In genomic region chr10:110752849-110753248, GRCm38 (mm10) we compare ENCODE assay signal across 14 mouse cellular contexts. TPM values are rescaled to one million over a fixed set of nuclear protein-coding genes. Genes with fewer than 3 reads are reported as not detected.
A peak's percentile ranks its signal among the peaks of the same experiment; 100 is the strongest.
DNase-seq lines count a peak whose midpoint lies in the region; ATAC-seq lines count a peak whose summit lies in the region.
"Had no signal": no experiment of that assay in that cellular context is flagged by ENCODE, and none has a peak within 500 bp of the region (broad histone marks: within the 10 kb centered on the region; RNA-seq: fewer than 3 reads in every experiment).

No protein-coding gene starts in this region.

- H3K27me3 ChIP-seq in intestine, embryonic 16.5 days (replicated peaks; ENCODE audit: control insufficient read depth, insufficient read depth, low read length), result no peaks in the 10 kb centered on the region
- H3K27me3 ChIP-seq in intestine, embryonic 15.5 days (replicated peaks), result no peaks in the 10 kb centered on the region
- H3K27me3 ChIP-seq in liver, embryonic 11.5 days (replicated peaks; ENCODE audit: control insufficient read depth, insufficient read depth, low read length), result no peaks in the 10 kb centered on the region
- H3K27me3 ChIP-seq in liver, embryonic 12.5 days (replicated peaks), result no peaks in the 10 kb centered on the region
- no peaks in the 10 kb centered on the region for H3K27me3 ChIP-seq in heart, embryonic 16.5 days (ENCODE audit: control insufficient read depth, insufficient read depth, low read length)
- H3K27me3 ChIP-seq: Patski had no signal

- H3K36me3 ChIP-seq in intestine, embryonic 16.5 days (ENCODE audit: control insufficient read depth, insufficient read depth, low read length), result peaks cover 27% of the 10 kb centered on the region
- H3K36me3 ChIP-seq in intestine, embryonic 15.5 days, result peaks cover 31% of the 10 kb centered on the region
- peaks cover 49% of the 10 kb centered on the region for H3K36me3 ChIP-seq in liver, embryonic 11.5 days (ENCODE audit: control insufficient read depth, insufficient read depth, low read length)
- peaks cover 99% of the 10 kb centered on the region for H3K36me3 ChIP-seq in liver, embryonic 12.5 days
- H3K36me3 ChIP-seq in heart, embryonic 16.5 days (ENCODE audit: control insufficient read depth, insufficient read depth), result peaks cover 55% of the 10 kb centered on the region

- H3K9me3 ChIP-seq in intestine, embryonic 16.5 days (ENCODE audit: control insufficient read depth, low read length), result no peaks in the 10 kb centered on the region
- no peaks in the 10 kb centered on the region for H3K9me3 ChIP-seq in intestine, embryonic 15.5 days
- H3K9me3 ChIP-seq in liver, embryonic 11.5 days (ENCODE audit: control insufficient read depth, low read length), result no peaks in the 10 kb centered on the region
- H3K9me3 ChIP-seq in liver, embryonic 12.5 days (replicated peaks), result 0 out of 2 replicates have a peak, but pooled peaks cover 5% of the 10 kb centered on the region
- H3K9me3 ChIP-seq in heart, embryonic 16.5 days (replicated peaks; ENCODE audit: control insufficient read depth, low read length), result no peaks in the 10 kb centered on the region; the same call in 1 of the 2 replicates

- no peak overlapping the region for H3K9ac ChIP-seq in intestine, embryonic 16.5 days (ENCODE audit: low read depth, low read length)
- H3K9ac ChIP-seq in intestine, embryonic 15.5 days, result no peak overlapping the region
- H3K9ac ChIP-seq in liver, embryonic 11.5 days (ENCODE audit: low read depth, low read length), result no peak overlapping the region
- H3K9ac ChIP-seq in liver, embryonic 12.5 days, result no peak overlapping the region
- H3K9ac ChIP-seq in heart, embryonic 16.5 days (ENCODE audit: low read length), result no peak overlapping the region
- H3K9ac ChIP-seq: liver, embryonic 14.5 days had no signal

- no peak overlapping the region for H3K27ac ChIP-seq in intestine, embryonic 16.5 days (ENCODE audit: low read length)
- H3K27ac ChIP-seq in intestine, embryonic 15.5 days, result no peak overlapping the region
- H3K27ac ChIP-seq in liver, embryonic 11.5 days (ENCODE audit: low read depth, low read length), result no peak overlapping the region
- no peak overlapping the region for H3K27ac ChIP-seq in liver, embryonic 12.5 days
- H3K27ac ChIP-seq in heart, embryonic 16.5 days (ENCODE audit: low read length), result peak overlapping the region; percentile 75
- H3K27ac ChIP-seq: liver, embryonic 14.5 days had no signal

- no peaks in the 10 kb centered on the region for H3K4me1 ChIP-seq in intestine, embryonic 16.5 days (ENCODE audit: control insufficient read depth, insufficient read depth, low read length)
- no peaks in the 10 kb centered on the region; the same call in 1 of the 2 replicates for H3K4me1 ChIP-seq in intestine, embryonic 15.5 days (replicated peaks)
- H3K4me1 ChIP-seq in liver, embryonic 11.5 days (replicated peaks; ENCODE audit: control insufficient read depth, insufficient read depth, low read length), result no peaks in the 10 kb centered on the region
- H3K4me1 ChIP-seq in liver, embryonic 12.5 days, result no peaks in the 10 kb centered on the region
- H3K4me1 ChIP-seq in heart, embryonic 16.5 days (ENCODE audit: control insufficient read depth, insufficient read depth, low read length), result no peaks in the 10 kb centered on the region; the same call in 1 of the 2 replicates

- no peak overlapping the region for H3K4me2 ChIP-seq in intestine, embryonic 16.5 days (ENCODE audit: low read depth, low read length)
- H3K4me2 ChIP-seq in intestine, embryonic 15.5 days (replicated peaks), result no peak overlapping the region
- H3K4me2 ChIP-seq in liver, embryonic 11.5 days, result no peak overlapping the region
- no peak overlapping the region for H3K4me2 ChIP-seq in liver, embryonic 12.5 days
- H3K4me2 ChIP-seq in heart, embryonic 16.5 days (ENCODE audit: low read depth, low read length), result no peak overlapping the region

- DNase-seq in liver, embryonic 11.5 days (ENCODE audit: low spot score), result no peak
- peak; percentile 49 for DNase-seq in heart, adult 8-10 months (ENCODE audit: low spot score)
- DNase-seq in left cerebral cortex, adult 11 months (ENCODE audit: low spot score), result no peak
- DNase-seq: B cell, adult 2 months; cerebellum, postnatal 14 days; retina, postnatal 1 day had no signal

- no peak overlapping the region for H3K4me3 ChIP-seq in intestine, embryonic 16.5 days (ENCODE audit: low read length)
- H3K4me3 ChIP-seq in intestine, embryonic 15.5 days (replicated peaks), result no peak overlapping the region
- H3K4me3 ChIP-seq in liver, embryonic 11.5 days (ENCODE audit: low read depth, low read length), result no peak overlapping the region
- no peak overlapping the region for H3K4me3 ChIP-seq in liver, embryonic 12.5 days
- no peak overlapping the region for H3K4me3 ChIP-seq in heart, embryonic 16.5 days (ENCODE audit: low read length)

- WGBS in intestine, embryonic 16.5 days, result 80% methylated on average over 3 of the region's 3 CpGs
- WGBS in intestine, embryonic 15.5 days, result 84% methylated on average over 3 of the region's 3 CpGs
- 65% methylated on average over 3 of the region's 3 CpGs for WGBS in liver, embryonic 11.5 days
- 80% methylated on average over 3 of the region's 3 CpGs for WGBS in liver, embryonic 12.5 days (ENCODE audit: insufficient replicate concordance)
- WGBS in heart, embryonic 16.5 days, result 66% methylated on average over 3 of the region's 3 CpGs

- ATAC-seq in intestine, embryonic 16.5 days, result peak; percentile 59; the same call in 1 of the 2 replicates
- no peak for ATAC-seq in intestine, embryonic 15.5 days
- ATAC-seq in liver, embryonic 11.5 days (replicated peaks; ENCODE audit: low FRiP score), result peak; percentile 52; the same call in 1 of the 2 replicates
- ATAC-seq in liver, embryonic 12.5 days, result no peak
- ATAC-seq in heart, embryonic 16.5 days (replicated peaks; ENCODE audit: extremely low read depth, insufficient read depth, low FRiP score), result peak; percentile 50
- no peak for ATAC-seq in frontal cortex, adult (ENCODE audit: low TSS enrichment)
- ATAC-seq: forebrain, embryonic 14.5 days; Patski had no signal

RNA-seq across cellular contexts. Expression of gene E2f7, which starts 7.6 kb away (rescaled TPM):
- polyA plus RNA-seq in intestine, embryonic 16.5 days (2015; fragmentation: Nextera tagmentation; extraction: Ambion mirVana), result 11.0 and 12.4 TPM in 2 replicates
- 16.1 and 17.1 TPM in 2 replicates for polyA plus RNA-seq in intestine, embryonic 15.5 days (2015; fragmentation: Nextera tagmentation; extraction: Ambion mirVana)
- 18.1 and 18.8 TPM in 2 replicates for polyA plus RNA-seq in liver, embryonic 11.5 days (2014; fragmentation: Nextera tagmentation; extraction: Ambion mirVana)
- polyA plus RNA-seq in liver, embryonic 12.5 days (2016; fragmentation: Nextera tagmentation; extraction: Ambion mirVana), result 12.0 and 13.2 TPM in 2 replicates
- total RNA-seq in heart, adult 8-10 months (2022), result 1 to 10 TPM in 2 of 4 experiments, under 1 TPM in 2; 0.56 to 1.5 (median 1.1) TPM
- polyA plus RNA-seq in heart, embryonic 16.5 days (2015; fragmentation: Nextera tagmentation; extraction: Ambion mirVana), result 13.5 and 14.3 TPM in 2 replicates

Comparison
In these comparisons a context has a peak if more than half of its experiments do, and no peak if none do; other contexts are left out.
1. ATAC-seq: peak in intestine, embryonic 16.5 days (single experiment), liver, embryonic 11.5 days (single experiment) and heart, embryonic 16.5 days (single experiment); none in intestine, embryonic 15.5 days (single experiment), liver, embryonic 12.5 days (single experiment) and frontal cortex, adult (single experiment).